Mouse (Mus musculus) urinary bladder, postnatal 25 days (tissue): ENCODE results near the gene Tmem238l.

Experiments
- DNase-seq: peaks from one replicate; pipeline ENCODE4 v3.0.0; 2022; ENCODE audit warnings: low spot score

Tmem238l gene

GRCm38 (mm10) chr11:66956303-66956702 is at the start of gene Tmem238l:
TSS of gene Tmem238l (plus strand) at chr11:66956638.
- no peak for DNase-seq

DNA sequence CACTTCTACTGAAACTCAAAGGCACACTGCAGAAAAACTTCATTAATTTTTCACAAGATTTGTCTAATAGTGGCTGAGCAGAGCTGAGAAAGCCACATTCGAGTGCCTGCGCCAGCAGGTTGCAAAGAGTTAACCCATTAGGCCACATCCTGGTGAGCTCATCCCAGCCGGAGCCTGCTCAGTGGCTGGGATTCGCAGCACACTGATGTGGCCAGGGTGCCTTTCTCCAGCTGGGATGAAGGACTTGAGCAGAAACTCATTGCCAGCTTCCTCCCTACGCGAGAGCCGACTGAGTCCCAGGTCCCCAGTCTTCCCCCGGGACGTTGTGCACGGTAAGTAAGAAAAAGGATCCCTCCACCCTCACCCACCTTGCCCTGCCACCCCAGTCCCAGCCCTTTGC is 44.6 kb upstream of the Tmem238l start, which contains the start of gene Pirt:
Gene Pirt, plus strand, starts transcription at position 171 of the 400 bp plus-strand sequence.
- DNase-seq = no peak

GRCm38 (mm10) chr11:66912531-66913458 is 43.6 kb upstream of the Tmem238l start:
- DNase-seq = peak; percentile 40

DNA sequence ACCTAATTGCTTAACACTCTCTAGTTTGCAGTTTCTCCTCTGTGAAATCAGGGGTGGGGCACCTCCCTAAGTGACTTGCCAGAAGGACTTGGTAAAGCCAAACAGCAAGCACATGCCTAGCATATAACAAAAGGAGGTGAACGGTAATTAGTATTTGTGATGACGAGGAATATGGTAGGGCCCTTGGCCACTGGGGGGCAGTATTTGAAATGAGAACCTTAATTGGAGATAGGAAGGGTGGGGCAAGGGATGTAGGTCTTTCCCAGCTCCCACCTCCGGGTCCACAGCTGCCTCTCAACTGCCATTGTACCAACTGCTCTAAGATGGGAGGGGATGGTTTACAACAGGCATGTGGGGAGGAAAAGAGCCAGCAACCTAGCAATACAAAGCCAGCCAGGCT is 42.2 kb upstream of the Tmem238l start:
- DNase-seq = peak; percentile 64

- DNase-seq = no peak
Measured at GRCm38 (mm10) chr11:66920012-66920411, 36.4 kb upstream of the Tmem238l start.

DNA sequence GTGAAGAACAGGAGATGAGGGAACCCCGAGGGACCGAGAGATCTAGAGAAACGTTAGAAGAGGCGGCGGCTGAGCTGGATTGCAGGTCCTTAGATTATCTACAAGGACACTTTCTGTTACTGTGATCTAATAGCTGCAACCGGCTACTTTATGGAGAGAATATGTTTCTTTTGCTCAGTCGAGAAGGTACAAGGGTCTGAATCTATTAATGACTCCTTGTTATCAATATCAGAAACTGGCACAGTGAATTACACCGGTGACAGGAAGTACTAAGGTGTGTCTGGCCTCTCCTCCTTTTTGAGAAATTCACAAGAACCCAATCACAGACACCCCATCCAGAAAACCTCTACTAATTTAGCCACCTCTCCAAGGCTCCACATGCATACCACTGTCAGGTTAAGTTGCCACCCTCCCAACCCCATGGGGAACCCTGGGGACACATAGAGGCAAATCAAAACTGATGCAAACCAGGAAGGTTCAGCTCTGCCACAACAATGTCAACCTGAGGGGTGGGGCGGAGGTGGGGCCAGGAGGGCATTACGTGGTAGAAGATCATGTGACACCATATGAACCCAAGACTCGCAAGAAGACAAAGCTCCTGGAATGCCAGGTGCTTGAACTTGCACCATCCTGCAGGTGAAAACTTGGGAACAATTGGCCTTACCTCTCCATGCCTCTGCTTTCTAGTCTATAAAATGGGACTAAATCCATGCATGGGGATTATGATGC is 32.2 kb upstream of the Tmem238l start:
- no peak for DNase-seq

GRCm38 (mm10) chr11:66928311-66928710 is 28.1 kb upstream of the Tmem238l start:
- DNase-seq = no peak

GRCm38 (mm10) chr11:66932827-66933599 is 23.4 kb upstream of the Tmem238l start:
- no peak for DNase-seq

GRCm38 (mm10) chr11:66934428-66935173 is 21.8 kb upstream of the Tmem238l start:
- no peak for DNase-seq

DNA sequence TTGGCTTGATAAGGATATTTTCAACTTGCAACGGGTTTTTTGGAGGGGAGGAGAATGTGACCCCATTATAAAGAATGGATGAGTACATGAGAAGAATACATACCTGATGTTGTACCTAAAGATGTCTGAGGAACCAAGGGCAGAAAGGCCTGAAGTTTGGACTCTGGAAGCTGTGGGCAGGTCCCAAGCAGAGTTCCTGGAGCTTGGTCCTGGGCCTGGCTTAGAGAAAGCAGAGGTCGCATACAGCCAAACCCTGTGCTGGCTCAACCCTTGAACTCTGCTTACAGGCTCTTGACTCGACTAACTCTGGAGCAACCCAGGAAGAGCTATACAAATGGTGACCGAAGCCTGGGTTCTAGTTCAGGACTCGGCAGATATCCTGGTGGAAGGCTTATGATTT is 14.4 kb upstream of the Tmem238l start:
- no peak for DNase-seq

DNA sequence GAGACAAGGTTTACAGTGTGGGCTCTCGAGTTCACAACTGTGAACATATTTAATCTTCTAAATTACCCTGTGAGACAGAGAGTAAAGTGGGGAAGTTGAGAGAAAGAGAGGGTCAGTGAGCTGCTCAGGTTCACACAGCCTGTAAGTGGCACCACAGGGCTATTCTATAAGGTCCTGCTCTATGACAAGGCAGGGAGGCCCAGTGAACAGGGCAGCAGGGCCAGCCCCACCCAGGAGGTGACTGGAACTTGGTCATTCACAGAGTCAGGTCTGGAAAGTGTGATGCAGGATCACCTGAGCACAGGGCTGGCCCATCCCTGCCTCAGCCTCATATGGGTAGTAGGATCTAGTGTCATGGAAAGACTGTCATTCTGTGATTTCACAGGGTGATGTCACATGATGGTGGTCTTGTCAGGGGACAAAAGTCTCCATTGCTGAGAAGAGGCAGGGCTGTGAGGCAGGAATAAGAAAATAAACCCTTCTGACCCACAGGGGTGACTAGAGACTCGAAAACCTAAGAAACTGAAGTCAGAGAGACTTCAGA is 11.1 kb upstream of the Tmem238l start:
- no peak for DNase-seq

DNA sequence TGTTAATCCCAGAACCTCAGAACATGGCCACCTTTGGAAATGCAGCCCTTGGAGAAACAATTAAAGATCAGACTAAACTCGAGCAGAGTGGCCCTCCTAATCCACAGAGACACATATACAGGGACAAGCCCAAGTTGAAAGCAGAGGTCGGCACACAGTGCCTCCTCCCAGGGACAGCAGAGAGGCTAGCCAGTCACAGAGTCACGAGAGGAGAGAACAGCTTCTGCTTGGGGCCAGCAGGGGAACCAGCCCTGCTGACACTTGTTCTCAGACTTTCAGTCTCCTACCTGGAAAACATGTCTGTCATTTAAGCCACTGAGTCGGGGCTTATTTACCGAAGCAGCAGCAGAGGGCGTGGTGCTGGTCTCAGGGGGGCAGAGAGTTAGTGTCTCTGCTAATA is 9.9 kb upstream of the Tmem238l start:
- DNase-seq = no peak

DNA sequence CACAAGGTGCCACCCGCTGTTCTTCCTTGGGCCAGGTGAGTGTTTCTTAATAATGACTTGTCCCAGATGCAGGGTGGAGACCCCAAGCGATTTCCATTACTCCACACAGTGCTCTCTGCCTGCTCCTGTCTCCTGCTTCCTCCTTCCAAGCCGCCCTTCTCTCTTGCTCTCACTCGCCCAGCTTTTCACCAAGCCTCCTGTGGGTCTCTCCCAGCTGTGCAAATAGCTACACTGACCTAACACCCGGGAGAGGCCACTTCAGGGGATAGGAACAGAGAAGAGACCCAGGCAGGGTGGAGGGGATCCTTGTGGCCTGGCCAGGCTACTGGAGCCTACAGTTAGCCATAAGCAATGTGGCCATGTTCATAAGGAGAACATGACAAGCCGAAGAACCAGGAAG is 9.5 kb upstream of the Tmem238l start:
- no peak for DNase-seq

DNA sequence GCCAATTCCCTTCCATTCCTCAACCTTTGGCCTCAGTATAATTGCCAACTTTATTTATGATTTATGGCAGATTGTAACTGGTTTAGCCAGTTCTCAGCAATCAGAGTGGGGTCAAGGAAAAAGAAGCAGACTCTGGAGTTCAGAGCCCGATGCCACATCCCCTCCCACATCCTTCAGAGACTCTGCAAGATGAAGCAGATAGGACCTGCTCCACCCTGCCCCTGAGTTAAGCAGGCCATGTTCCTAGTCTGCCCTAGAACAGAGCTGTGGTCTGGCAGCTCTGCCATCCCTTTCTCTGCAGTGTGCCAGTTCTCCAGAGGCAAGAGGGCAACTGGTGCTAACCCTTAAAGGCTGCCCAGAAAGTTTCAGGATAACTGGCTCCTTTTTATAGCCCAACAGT is 4.4 kb downstream of the Tmem238l start:
- no peak for DNase-seq

GRCm38 (mm10) chr11:66961447-66962176 is 5.2 kb downstream of the Tmem238l start:
- DNase-seq = no peak

GRCm38 (mm10) chr11:66963462-66963861 is 7.0 kb downstream of the Tmem238l start:
- no peak for DNase-seq

DNA sequence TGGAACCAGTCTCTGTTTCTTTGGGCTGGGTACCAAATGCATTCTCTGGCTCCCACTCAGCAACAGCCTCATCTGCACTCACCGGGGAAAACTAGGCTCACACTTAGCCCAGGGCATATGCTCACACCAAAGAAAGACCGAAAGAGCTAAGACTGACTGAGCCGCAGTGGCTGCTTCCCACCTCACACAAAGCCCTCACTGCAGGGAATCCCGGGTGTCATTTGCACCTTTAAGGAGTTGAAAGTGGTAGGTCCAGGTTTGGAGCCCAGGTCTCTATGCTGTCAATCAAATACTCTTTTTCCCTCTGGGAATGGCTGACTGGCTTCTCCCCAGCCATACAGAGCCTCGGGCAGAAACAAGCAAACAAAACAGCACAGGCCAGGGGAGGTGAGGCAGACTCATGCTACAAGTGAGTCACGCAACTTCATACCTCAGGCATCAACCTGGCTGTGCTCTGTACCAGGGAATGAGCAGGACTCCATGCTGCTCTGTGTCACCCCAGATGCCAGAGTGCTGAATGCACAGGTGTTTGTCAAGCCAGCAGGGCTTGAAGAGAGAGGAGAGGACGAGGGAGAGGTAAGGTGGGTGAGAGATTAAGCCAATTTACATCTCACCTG is 10.2 kb downstream of the Tmem238l start:
- DNase-seq = peak; percentile 2

GRCm38 (mm10) chr11:66968575-66968974 is 12.1 kb downstream of the Tmem238l start:
- DNase-seq = no peak

GRCm38 (mm10) chr11:66973507-66973906 is 17.1 kb downstream of the Tmem238l start:
- DNase-seq = no peak
